Mouse (Mus musculus) myocyte (in vitro differentiated cells): Measurements from ENCODE around the gene Chuk.

Experiments
- MAX ChIP-seq: IDR thresholded peaks from one replicate; pipeline ENCODE4 v1.6.1; 2011; ENCODE audit warnings: low read depth, mild to moderate bottlenecking, control low read depth
- POLR2A ChIP-seq: IDR thresholded peaks from one replicate; pipeline ENCODE4 v1.6.1; 2011; ENCODE audit warnings: low read depth, mild to moderate bottlenecking, control low read depth, moderate library complexity; ENCODE audit not compliant: insufficient read length

GRCm38 (mm10) chr19:44100840-44101239 lies 6.4 kb downstream of the Chuk start:
- no peak for TF ChIP-seq POLR2A
- no peak for TF ChIP-seq MAX
